Mouse (Mus musculus) retina, embryonic 14.5 days (tissue): ENCODE results near the gene Cyp2ab1.
A peak's percentile ranks its signal among the peaks of the same experiment; 100 is the strongest.
"Not testable (repeated sequence)": the region's sequence is repeated elsewhere in the genome, so short reads cannot be mapped to it uniquely, and the experiment has no call there.

Experiments used
- DNase-seq: peaks from one replicate; pipeline ENCODE4 v3.0.0-alpha.2; 2015; ENCODE audit warnings: low spot score

The Cyp2ab1 gene

GRCm38 (mm10) chr16:20325286-20325685 is at the start of gene Cyp2ab1:
TSS of gene Cyp2ab1 (minus strand) at chr16:20325404.
- no peak for DNase-seq

- DNase-seq, result no peak
These were observed 46.5 kb upstream of the Cyp2ab1 start for GRCm38 (mm10) chr16:20371731-20372130.

- DNase-seq, result no peak
These were observed 43.0 kb upstream of the Cyp2ab1 start for GRCm38 (mm10) chr16:20368221-20368620.

- no peak for DNase-seq
These were observed 36.9 kb upstream of the Cyp2ab1 start for GRCm38 (mm10) chr16:20362121-20362520.

- DNase-seq, result not testable (repeated sequence)
These were observed 36.3 kb upstream of the Cyp2ab1 start for GRCm38 (mm10) chr16:20361496-20361895.

- no peak for DNase-seq
These were observed 34.6 kb upstream of the Cyp2ab1 start for GRCm38 (mm10) chr16:20359643-20360295.

- DNase-seq, result no peak
These were observed 32.6 kb upstream of the Cyp2ab1 start for GRCm38 (mm10) chr16:20357837-20358236.

- DNase-seq, result no peak
These were observed 29.6 kb upstream of the Cyp2ab1 start for GRCm38 (mm10) chr16:20354762-20355161.

GRCm38 (mm10) chr16:20354011-20354410 is 28.8 kb upstream of the Cyp2ab1 start:
- DNase-seq, result no peak

GRCm38 (mm10) chr16:20345464-20345863 is 20.3 kb upstream of the Cyp2ab1 start:
- no peak for DNase-seq

- no peak for DNase-seq
These were observed 13.4 kb upstream of the Cyp2ab1 start for GRCm38 (mm10) chr16:20338616-20339015.

- no peak for DNase-seq
These were observed 9.7 kb upstream of the Cyp2ab1 start for GRCm38 (mm10) chr16:20334918-20335317.

- DNase-seq, result no peak
These were observed 3.1 kb upstream of the Cyp2ab1 start for GRCm38 (mm10) chr16:20328306-20328705.

- DNase-seq, result no peak
These were observed 1.3 kb downstream of the Cyp2ab1 start for GRCm38 (mm10) chr16:20323907-20324306.

- DNase-seq, result no peak
These were observed 2.9 kb downstream of the Cyp2ab1 start for GRCm38 (mm10) chr16:20322274-20322673.

- no peak for DNase-seq
These were observed 8.4 kb downstream of the Cyp2ab1 start for GRCm38 (mm10) chr16:20316770-20317169.

- DNase-seq, result no peak
These were observed 9.9 kb downstream of the Cyp2ab1 start for GRCm38 (mm10) chr16:20315266-20315665.

- no peak for DNase-seq
These were observed 12.9 kb downstream of the Cyp2ab1 start for GRCm38 (mm10) chr16:20312272-20312671.

- peak; percentile 98 for DNase-seq
These were observed 23.2 kb downstream of the Cyp2ab1 start, which contains the start of gene Parl for GRCm38 (mm10) chr16:20301770-20302649. TSS of gene Parl (minus strand) at chr16:20302387.

GRCm38 (mm10) chr16:20300076-20300475 is 25.1 kb downstream of the Cyp2ab1 start:
- no peak for DNase-seq

- DNase-seq, result no peak
These were observed 45.0 kb downstream of the Cyp2ab1 start for GRCm38 (mm10) chr16:20280238-20280637.

GRCm38 (mm10) chr16:20279395-20279794 is 45.8 kb downstream of the Cyp2ab1 start:
- DNase-seq, result no peak

GRCm38 (mm10) chr16:20272994-20273393 is 52.2 kb downstream of the Cyp2ab1 start:
- DNase-seq, result no peak
